Mouse (Mus musculus): Measurements from ENCODE around the gene Sox3.

- TF ChIP-seq POLR2A (IDR thresholded peaks at IDR 0.05; ENCODE audit: control insufficient read depth, extremely low read depth, insufficient read depth, low read length, poor library complexity) = no peak
- TF ChIP-seq CTCF (IDR thresholded peaks at IDR 0.05; ENCODE audit: borderline replicate concordance, control insufficient read depth, extremely low read depth, insufficient read depth, low read length, poor library complexity) = no peak
These were observed 3.1 kb upstream of the Sox3 start for GRCm38 (mm10) chrX:60896296-60896695.
